Comparison of ENCODE assay signal across 8 mouse cellular contexts in the genomic region with DNA sequence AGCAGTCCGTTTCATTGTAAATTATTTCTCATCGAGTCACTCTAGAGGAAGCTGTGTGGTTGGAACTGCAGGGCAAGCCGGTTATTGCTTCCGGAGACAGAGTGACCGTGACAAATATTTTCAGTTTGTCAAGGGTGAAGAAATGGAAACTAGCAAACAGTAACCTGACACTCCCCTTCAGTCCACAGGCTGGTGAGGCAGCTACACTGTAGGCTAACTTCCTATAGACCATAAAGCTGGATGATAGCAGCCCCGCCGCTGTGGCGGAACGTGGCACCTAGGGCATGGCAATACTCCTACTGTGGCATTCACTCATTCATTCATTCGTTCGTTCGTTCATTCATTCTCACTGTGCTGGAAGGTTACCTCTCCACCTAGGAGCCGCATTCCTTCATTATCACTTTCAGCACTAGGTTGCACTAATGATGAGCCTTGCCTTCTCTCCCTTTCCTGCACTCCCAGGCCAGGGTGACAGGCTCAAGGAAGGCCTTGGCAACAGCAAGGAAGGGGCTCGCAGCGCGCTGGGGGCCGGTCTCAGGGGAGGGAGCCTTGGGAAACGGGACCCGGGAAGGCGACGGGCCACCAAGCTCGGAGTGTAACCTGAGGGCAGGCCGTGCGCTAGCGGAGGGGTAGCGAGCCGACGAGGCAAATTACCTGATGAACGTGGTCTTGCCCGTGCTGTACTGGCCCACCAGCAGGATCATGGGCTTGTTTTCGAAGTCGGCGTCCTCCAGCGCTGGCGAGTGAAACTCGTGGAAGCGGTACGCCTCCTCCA. TPM values are rescaled to one million over a fixed set of nuclear protein-coding genes. Genes with fewer than 3 reads are reported as not detected.
DNase-seq lines count a peak whose midpoint lies in the region; ATAC-seq and TF ChIP-seq lines count a peak whose summit lies in the region.

No protein-coding gene starts in this region.

- H3ac ChIP-seq in C2C12 (ENCODE audit: control insufficient read depth, insufficient read length, low read depth), result peak overlapping the region; percentile 80

- H3K27me3 ChIP-seq in C2C12 (ENCODE audit: control insufficient read depth, insufficient read depth, insufficient read length), result no peaks in the 10 kb centered on the region
- H3K27me3 ChIP-seq in embryonic facial prominence, embryonic 11.5 days (ENCODE audit: control insufficient read depth, insufficient read depth, low read length), result no peaks in the 10 kb centered on the region
- H3K27me3 ChIP-seq in lung, embryonic 16.5 days (ENCODE audit: control insufficient read depth, insufficient read depth, low read depth, low read length), result no peaks in the 10 kb centered on the region

- no peak overlapping the region for H3K27ac ChIP-seq in embryonic facial prominence, embryonic 11.5 days (replicated peaks; ENCODE audit: low read depth, low read length)
- peak overlapping the region; percentile 58 for H3K27ac ChIP-seq in lung, embryonic 16.5 days (ENCODE audit: low read length)

- peak; percentile 54 for DNase-seq in embryo, embryonic 10 days (ENCODE audit: low spot score)
- no peak for DNase-seq in embryo, embryonic 9.5 days (ENCODE audit: extremely low spot score)
- peak; percentile 52 for DNase-seq in embryonic facial prominence, embryonic 11.5 days (ENCODE audit: low spot score)
- DNase-seq in induced T-regulatory cell, adult 2 months (ENCODE audit: low read depth), result peak; percentile 68
- peak; percentile 25 to 68 for DNase-seq in spleen, postnatal 4 days (ENCODE audit: low spot score in 2 of 2)
- DNase-seq in urinary bladder, postnatal 10 days (ENCODE audit: low spot score), result no peak

- TF ChIP-seq CTCF in C2C12 (IDR thresholded peaks at IDR 0.05; ENCODE audit: control insufficient read depth, insufficient read depth, insufficient read length), result no peak

- peaks cover 28% of the 10 kb centered on the region for H3K36me3 ChIP-seq in C2C12 (ENCODE audit: control insufficient read depth, insufficient read depth)
- no peaks in the 10 kb centered on the region for H3K36me3 ChIP-seq in embryonic facial prominence, embryonic 11.5 days (replicated peaks; ENCODE audit: control insufficient read depth, insufficient read depth, low read depth, low read length)
- no peaks in the 10 kb centered on the region for H3K36me3 ChIP-seq in lung, embryonic 16.5 days (ENCODE audit: control insufficient read depth, insufficient read depth, low read length)

- no peaks in the 10 kb centered on the region for H3K4me1 ChIP-seq in embryonic facial prominence, embryonic 11.5 days (ENCODE audit: control insufficient read depth, insufficient read depth, low read length)
- H3K4me1 ChIP-seq in lung, embryonic 16.5 days (replicated peaks; ENCODE audit: control insufficient read depth, insufficient read depth, low read length), result peaks cover 8% of the 10 kb centered on the region; the same call in 1 of the 2 replicates

- peak overlapping the region; percentile 78 for H3K4me3 ChIP-seq in C2C12 (ENCODE audit: insufficient read depth, poor library complexity, severe bottlenecking)
- peak overlapping the region; percentile 58 for H3K4me3 ChIP-seq in embryonic facial prominence, embryonic 11.5 days (ENCODE audit: low read depth, low read length)
- H3K4me3 ChIP-seq in lung, embryonic 16.5 days (ENCODE audit: low read length), result peak overlapping the region; percentile 79

- H3K79me3 ChIP-seq in C2C12 (ENCODE audit: low read depth), result peaks cover 49% of the 10 kb centered on the region

- peaks cover 55% of the 10 kb centered on the region for H3K79me2 ChIP-seq in C2C12 (ENCODE audit: control insufficient read depth, insufficient read depth)

- WGBS in embryonic facial prominence, embryonic 11.5 days, result 3% methylated on average over 38 of the region's 38 CpGs
- under 1% methylated on average over 38 of the region's 38 CpGs for WGBS in lung, embryonic 16.5 days

- H3K4me2 ChIP-seq in embryonic facial prominence, embryonic 11.5 days (ENCODE audit: low read depth, low read length), result peak overlapping the region; percentile 95
- H3K4me2 ChIP-seq in lung, embryonic 16.5 days (ENCODE audit: low read depth, low read length), result peak overlapping the region; percentile 98

- no peaks in the 10 kb centered on the region for H3K9me3 ChIP-seq in embryonic facial prominence, embryonic 11.5 days (replicated peaks; ENCODE audit: control insufficient read depth, low read length)
- no peaks in the 10 kb centered on the region for H3K9me3 ChIP-seq in lung, embryonic 16.5 days (ENCODE audit: control insufficient read depth, low read length)

- peak overlapping the region; percentile 63 for H3K9ac ChIP-seq in embryonic facial prominence, embryonic 11.5 days (replicated peaks; ENCODE audit: low read length)
- H3K9ac ChIP-seq in lung, embryonic 16.5 days (ENCODE audit: low read length), result peak overlapping the region; percentile 83

- ATAC-seq in embryonic facial prominence, embryonic 11.5 days (replicated peaks; ENCODE audit: insufficient number of reproducible peaks, low FRiP score, low TSS enrichment, low read depth), result peak; percentile 46
- ATAC-seq in lung, embryonic 16.5 days (ENCODE audit: low read depth), result peak; percentile 44

TF ChIP-seq in C2C12, 6 proteins besides CTCF, POLR2A, EP300 and RAD21:
- TF ChIP-seq USF1 (IDR thresholded peaks at IDR 0.05; ENCODE audit: low read depth) (no peak), MYOG (IDR thresholded peaks at IDR 0.05; ENCODE audit: control insufficient read depth, extremely low read depth, insufficient read length) (no peak), MAX (IDR thresholded peaks at IDR 0.05) (no peak), CEBPB (IDR thresholded peaks at IDR 0.05; ENCODE audit: low read depth) (no peak), MYOD1 (IDR thresholded peaks at IDR 0.05; ENCODE audit: control insufficient read depth, insufficient read length, low read depth) (no peak), FOSL1 (IDR thresholded peaks at IDR 0.05; ENCODE audit: insufficient read depth, low read length, poor library complexity, severe bottlenecking) (no peak)

RNA-seq across cellular contexts. Expression of a gene that starts 0.6 kb away (rescaled TPM):
- polyA plus RNA-seq in C2C12 (2012; fragmentation: generic; extraction: Trizol), result 60.1 TPM
- polyA plus RNA-seq in embryonic facial prominence, embryonic 11.5 days (2014; fragmentation: Nextera tagmentation; extraction: Ambion mirVana), result 11.9 and 13.7 TPM in 2 replicates
- 92.8 and 94.7 TPM in 2 replicates for polyA plus RNA-seq in lung, embryonic 16.5 days (2015; fragmentation: Nextera tagmentation; extraction: Ambion mirVana)

Comparison
In these comparisons a context has a peak if more than half of its experiments do, and no peak if none do; other contexts are left out.
1. DNase-seq: peak in embryo, embryonic 10 days (single experiment), embryonic facial prominence, embryonic 11.5 days (single experiment), induced T-regulatory cell, adult 2 months (single experiment) and spleen, postnatal 4 days (2 of 2); none in embryo, embryonic 9.5 days (single experiment) and urinary bladder, postnatal 10 days (single experiment).
2. Peak in every context shown above with its lines, with median percentiles within 50 percentile points of each other: H3K4me3 ChIP-seq.